Mouse (Mus musculus): ENCODE results near the gene Cnbp.

GRCm38 (mm10) chr6:87868871-87869506 lies 18.1 kb upstream of the Cnbp start:
- TF ChIP-seq CTCF (conservative IDR thresholded peaks at IDR 0.05; ENCODE audit: insufficient read depth, insufficient read length, low read depth, low read length) (no peak), POLR2A (IDR thresholded peaks at IDR 0.05; ENCODE audit: low read depth, low read length) (no peak)

Data from kidney, adult 2 months (tissue).